Mouse (Mus musculus) megakaryocyte, embryonic 14.5 days (primary cell): ENCODE data around the gene Pgs1.

Source experiments
- FLI1 ChIP-seq: IDR thresholded peaks from 2 replicates; pipeline ENCODE4 v1.6.1; 2012; ENCODE audit warnings: low read length, inconsistent platforms, mixed read lengths
- GATA1 ChIP-seq: IDR thresholded peaks from 3 replicates; pipeline ENCODE4 v1.6.1; 2012; ENCODE audit warnings: mixed read lengths, low read length, inconsistent platforms, borderline replicate concordance

- TF ChIP-seq GATA1 (no peak), FLI1 (no peak)
These were observed 13.3 kb downstream of the Pgs1 start for GRCm38 (mm10) chr11:117999260-117999934.
